Mouse (Mus musculus): ENCODE data around the gene E030018B13Rik.

- TF ChIP-seq TAL1 (conservative IDR thresholded peaks at IDR 0.05; ENCODE audit: low read depth, low read length) (no peak), CTCF (IDR thresholded peaks at IDR 0.05; ENCODE audit: low read depth, low read length) (no peak), GATA1 (IDR thresholded peaks at IDR 0.05; ENCODE audit: borderline replicate concordance, low read length) (no peak)
Measured at GRCm38 (mm10) chr7:63918771-63919768, 2.4 kb downstream of the E030018B13Rik start.
